Mouse (Mus musculus): ENCODE measurements around the gene Eda.

- TF ChIP-seq POLR2A (IDR thresholded peaks at IDR 0.05; ENCODE audit: low read depth, low read length) (no peak), CTCF (IDR thresholded peaks at IDR 0.05; ENCODE audit: borderline replicate concordance, insufficient read depth, low read length) (no peak)
Measured at GRCm38 (mm10) chrX:100389887-100390286, 414.5 kb downstream of the Eda start.

Data from embryonic fibroblast, embryonic 13.5 days (primary cell).